Mouse (Mus musculus) cerebellum, postnatal 10 days (tissue): Measurements from ENCODE around the gene Psmb1.
A peak's percentile ranks its signal among the peaks of the same experiment; 100 is the strongest.
"Not testable (repeated sequence)": the region's sequence is repeated elsewhere in the genome, so short reads cannot be mapped to it uniquely, and the experiment has no call there.

ENCODE experiments used
- DNase-seq, 2 experiments: peaks; one replicate each; pipeline ENCODE4 v3.0.0; 2021; ENCODE audit warnings: mixed read lengths in 2 of 2

Gene Psmb1

DNA sequence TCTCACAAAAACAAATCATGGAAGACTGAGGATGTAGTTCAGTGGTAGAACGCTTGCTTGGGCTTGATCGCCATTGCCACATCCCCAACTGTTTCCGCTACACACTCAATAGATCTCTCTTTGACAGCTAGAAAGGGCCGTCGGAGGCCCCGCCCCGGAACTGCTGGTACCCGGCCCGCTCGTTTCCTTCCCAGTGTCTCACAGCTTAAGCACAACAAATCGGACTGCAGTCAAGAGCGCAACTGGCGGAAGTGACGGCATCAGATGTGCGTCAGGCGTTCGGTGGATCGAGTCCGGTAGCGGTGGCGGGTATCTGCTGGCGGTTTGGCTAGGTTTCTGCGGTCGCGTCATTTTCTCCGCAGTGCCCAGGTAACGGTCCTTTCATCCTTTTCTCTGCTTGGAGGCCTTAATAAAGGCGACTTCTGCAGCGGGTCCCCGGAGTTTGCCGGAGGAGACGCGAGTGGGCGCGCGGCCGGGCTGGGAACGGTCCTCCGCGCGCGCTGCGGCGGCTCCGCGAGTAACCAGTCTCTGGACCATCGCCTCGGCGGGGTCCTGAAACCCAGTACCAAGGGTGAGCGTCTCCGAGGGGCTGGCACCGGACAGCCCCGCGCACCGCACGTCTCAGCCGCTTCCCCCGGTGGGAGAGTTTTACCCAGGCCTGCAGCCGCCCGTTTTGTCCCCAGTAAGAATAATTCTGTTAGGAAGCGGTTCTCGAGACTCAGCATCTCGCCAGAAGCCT lies at the start of gene Psmb1, which contains the start of gene Tbp:
Gene Psmb1 (minus strand): TSS at position 96 of the 739 bp plus-strand sequence.
Gene Tbp (plus strand): TSS at position 233 of the 739 bp plus-strand sequence.
- peak; percentile 98 for DNase-seq

DNA sequence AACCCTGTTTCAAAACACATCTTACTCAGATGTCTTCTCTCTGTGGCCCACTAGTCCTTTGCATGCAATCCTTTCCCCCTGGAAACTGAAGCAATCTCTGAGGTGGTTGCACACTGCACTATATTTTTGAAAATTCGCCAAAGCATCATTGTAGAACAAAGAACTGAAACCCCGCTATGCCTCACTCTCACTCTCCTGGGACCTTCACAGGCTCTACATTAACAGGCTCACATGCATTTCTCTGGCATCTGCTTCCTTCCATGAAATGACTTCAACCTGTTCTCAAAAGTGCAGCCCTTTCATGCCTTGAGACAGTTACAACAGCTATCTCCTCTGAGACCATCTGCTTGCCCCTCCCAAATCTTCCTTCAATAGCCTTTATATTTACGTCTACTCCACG lies 46.9 kb upstream of the Psmb1 start:
- DNase-seq, result no peak

DNA sequence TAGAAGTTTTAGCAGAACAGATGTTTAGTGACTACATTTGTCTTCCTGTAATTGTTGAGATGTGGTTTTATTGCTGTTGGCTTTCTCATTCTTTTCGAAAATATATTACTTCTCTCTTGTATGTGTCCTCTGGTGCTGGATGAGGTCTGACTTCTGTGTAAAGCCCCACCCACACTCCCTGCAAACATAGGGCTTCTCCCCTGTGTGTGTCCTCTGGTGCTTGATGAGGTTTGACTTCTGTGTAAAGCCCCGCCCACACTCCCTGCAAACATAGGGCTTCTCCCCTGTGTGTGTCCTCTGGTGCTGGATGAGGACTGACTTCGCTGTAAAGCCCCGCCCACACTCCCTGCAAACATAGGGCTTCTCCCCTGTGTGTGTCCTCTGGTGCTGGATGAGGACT lies 44.3 kb upstream of the Psmb1 start:
- not testable (repeated sequence) for DNase-seq

DNA sequence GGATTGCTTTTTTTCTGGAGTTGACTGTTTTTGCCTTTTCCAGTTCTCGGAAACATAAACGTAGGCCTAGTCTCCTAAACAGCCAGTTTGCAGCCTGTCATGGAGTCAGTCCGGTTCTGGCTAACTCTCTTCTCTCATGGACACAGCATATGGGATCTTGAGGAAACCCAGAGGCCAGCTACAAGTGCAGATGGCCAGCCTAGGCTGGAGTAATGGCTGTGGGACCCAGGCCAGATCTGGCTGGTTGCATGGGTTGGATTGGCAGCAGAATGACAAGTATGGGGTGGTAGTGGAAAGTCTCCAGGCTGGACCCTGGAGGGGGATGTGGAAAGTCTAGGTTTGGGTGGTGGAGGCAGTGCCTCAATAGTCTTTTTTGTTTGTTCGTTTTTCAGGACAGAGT lies 40.8 kb upstream of the Psmb1 start:
- DNase-seq, result peak; percentile 43 to 64

DNA sequence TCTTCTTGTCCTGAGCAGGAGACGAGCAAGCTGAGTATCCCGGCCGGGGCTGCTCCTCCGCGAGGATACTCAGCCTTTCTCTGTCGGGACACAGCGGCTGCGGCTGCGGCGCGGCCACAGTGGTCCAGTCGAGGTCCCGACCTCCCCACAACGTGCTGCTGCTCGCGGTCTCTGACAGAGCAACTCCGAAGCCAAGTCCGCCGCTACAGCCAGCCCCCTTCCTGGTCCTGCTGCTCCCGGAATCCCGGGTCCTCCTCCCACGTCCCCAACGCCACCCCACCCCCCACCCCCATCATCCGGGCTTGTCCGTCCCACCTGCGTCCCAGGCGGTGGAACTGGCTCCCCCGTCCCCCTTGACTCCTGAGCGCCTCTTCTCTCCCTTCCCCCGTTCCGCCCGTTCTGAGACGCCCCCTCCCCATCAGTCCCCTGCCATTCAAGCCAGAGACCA lies 36.9 kb upstream of the Psmb1 start:
- peak; percentile 42 to 52 for DNase-seq

DNA sequence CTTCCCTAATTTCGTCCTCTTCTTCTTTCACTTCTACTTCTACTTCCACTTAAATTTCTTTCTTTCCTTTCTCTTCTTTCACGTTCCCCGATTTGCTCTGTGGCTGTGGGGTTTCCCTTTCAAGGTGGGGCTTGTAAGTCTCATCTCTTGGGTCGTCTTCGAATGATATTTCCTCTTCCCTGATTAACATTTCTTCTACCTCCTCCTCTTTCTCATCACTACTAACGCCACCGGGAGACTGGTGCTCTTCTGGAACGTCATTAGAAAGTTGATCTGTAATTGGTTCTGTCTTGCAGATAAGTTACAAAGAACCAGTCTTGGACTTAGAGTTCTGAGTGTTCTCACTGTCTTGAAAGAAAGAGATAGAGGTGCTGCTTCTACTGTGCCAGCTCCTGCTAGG lies 36.4 kb upstream of the Psmb1 start:
- no peak for DNase-seq

DNA sequence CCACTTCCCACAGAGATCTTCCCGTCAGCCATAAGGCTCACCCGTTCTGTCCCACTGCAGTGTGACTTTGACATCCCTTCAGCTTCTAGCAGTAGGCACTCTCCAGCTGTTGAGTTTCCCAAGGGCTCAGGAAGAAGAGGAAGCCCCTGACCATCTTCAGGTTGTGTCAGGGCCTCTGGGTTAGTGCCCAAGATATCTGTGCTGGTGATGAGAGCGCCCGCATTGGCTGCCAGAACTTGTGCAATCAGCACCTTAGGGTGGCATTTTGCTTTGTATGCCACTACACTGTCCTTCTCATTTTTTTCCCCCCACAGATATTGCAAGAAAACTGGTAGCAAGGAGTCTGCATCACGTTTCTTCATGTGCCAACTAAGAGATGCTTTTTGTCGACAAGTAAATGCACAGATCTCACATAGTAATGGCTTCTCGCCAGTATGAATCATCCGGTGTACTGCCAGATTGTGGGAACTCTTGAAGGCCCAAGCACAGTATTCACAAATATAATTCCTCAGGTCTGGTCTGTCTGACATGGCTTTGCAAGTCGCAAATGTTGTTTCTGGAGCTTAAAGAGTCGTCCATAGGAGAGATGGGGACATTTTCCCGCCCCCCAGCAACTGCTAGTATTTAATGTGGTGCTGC lies 35.7 kb upstream of the Psmb1 start:
- DNase-seq, result no peak

DNA sequence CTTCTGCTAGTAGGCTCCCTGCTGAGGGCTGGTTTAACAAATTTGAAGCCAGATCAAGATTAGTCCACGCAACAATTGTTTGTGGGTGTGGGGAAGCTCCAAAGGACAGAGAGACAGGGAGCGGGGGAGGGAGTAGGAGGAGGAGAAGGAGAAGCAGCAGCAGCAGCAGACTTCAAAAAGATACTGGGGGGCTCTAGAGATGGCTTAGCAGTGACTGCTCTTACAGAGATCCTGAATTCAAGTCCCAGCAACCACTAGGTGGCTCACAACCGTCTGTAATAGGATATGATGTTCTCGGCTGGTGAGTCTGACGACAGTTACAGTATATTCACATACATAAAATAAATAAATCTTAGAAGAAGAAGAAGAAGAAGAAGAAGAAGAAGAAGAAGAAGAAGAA lies 30.6 kb upstream of the Psmb1 start:
- peak; percentile 71 for DNase-seq

DNA sequence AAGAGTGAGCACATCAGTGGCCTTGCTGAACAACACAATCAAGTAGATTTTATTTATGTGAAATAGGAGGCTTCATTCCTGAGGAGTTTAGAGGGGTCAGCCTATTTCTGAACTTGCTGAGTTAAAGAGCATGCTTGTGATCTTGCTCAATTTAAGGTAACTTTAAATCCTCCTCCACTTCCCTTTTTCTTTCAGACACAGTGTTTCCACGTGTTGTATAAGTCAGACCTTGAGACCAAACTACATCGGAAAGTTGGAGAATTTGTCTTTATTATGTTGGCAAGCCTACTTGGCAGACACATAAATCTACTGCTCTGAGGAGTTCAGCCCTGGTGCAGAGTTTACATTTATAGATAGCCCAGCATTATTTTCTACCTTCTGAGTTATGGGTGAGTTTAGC lies 29.3 kb upstream of the Psmb1 start:
- no peak for DNase-seq

DNA sequence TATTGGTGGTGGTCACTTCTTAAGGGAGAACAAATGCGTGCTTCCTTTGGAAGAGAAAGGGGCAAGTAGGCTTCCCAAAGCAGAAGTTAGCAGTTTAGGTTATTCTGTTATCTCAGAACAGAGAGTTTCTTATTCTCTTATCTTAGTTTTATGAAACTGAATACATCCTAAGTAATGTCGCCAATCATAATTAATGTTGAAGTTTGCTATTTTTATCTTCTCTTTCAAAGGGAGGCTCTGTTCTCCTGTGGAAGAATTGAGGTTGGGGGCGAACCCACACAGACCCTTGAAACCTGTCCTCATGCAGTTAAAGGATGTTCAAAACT lies 28.2 kb upstream of the Psmb1 start:
- no peak for DNase-seq

DNA sequence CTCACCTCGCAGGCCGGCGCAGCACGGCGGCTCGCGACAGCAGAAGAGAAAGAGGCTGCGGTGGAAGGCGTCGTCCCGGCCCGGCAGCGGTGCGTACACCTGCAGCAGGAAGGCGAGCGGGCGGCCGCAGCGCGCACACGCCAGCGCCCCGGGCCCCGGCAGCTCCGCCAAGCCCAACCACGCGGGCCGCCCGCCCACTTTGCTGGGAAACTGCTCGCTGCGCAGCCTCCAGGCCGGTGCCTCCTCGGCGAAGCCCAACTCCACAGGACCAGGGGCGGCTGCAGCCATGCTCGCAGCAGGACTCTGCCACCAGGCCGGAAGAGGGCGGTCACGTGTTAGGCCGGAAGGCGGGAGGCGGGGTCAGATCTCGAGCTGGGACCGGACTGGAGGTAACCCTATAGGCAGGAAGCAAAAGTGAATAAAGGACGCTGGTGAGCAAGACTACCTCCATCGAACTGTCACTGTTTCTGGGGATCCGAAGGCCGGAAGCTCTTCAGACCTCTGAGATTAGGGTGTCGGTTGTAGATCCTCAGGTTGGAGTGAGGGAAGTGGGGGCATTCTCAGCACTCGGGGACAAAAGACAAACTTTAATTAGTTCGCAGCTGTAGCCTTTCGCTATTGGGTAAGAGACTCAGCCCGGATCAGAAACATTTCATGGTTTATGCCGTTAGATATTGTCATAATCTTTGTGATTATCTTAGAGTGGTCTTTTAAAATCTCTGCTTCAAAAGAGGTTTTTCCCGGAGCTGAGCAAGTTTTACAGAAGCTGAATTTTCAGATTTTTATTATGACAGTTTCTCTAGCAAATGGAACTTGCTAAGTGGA lies 27.6 kb upstream of the Psmb1 start, which contains the start of gene Pdcd2:
Gene Pdcd2 (minus strand): TSS at position 316 of the 825 bp plus-strand sequence.
- DNase-seq, result peak; percentile 97 to 98

DNA sequence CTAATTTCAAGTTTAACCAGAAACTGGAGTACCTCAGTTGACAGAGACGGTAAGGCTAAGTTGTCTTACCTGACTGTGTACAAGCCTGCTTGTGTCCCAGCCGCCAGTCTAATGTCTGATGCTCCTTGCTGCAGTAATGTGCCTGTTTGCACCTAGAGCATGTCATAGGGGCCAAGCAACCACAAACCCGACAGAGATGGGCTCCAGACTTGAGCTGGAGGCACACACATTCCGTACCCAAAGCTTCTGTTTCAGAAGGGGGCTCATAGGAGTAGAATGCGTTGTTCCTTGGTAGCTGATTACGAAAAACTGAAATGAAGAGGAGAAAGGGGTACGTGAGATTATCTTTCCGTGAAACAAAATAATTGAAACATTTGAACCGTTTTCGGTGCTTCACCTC lies 26.8 kb upstream of the Psmb1 start:
- DNase-seq, result peak; percentile 7 to 25

DNA sequence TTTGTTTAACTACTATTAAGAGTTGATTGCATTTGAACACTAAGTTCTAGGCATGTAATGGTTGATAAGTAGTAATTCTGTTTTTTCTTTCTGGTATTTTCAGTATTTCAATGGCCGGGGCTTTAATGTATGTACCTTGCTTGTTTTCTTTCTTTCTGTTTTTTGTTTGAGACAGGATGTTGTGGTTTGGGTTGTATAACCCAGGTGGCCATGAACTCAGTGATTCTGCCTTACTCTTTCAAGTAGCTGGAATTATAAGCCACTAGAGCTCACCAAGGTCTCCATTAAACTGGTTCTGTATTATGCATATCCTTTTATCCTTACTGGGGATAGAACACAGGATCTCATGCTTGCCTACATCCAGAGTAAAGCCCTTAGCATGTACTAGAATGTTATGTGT lies 19.2 kb upstream of the Psmb1 start:
- DNase-seq, result no peak

DNA sequence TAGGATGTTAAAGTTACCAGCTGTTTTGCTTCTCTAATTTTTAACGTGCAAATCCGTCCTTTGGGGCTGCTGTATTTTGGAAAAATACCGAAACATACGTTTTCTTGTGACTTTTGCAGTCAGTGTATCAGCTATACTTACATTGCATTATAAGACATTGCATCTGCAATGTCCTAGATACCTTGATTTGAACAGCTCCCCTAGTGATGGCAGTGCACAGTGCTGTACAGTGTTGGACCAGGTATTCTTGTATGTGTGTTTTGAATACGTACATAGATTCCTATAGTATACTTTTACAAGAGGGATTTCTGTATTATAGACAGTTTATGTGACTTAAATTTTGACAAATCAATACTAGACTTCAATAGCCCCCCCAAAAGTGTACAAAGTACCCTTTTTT lies 18.6 kb upstream of the Psmb1 start:
- no peak for DNase-seq

DNA sequence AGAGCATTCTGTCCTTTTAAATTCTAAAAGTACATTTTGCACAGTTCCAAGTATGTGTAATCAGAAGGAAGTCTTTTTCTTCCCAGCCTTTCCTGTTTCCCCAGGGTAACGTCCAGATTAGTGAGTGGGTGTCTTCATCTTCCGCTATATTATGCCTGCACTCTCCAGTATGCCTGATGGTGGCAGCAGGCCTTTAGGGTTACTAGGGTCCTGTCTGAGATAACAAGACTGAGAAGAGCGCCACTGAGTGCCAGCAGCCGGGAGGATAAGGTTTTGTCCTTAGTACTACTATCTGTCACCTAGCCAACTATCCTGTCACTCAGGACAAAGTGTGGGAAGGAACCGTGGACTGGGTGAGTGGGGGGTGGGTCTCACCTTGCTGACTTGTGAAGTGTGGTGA lies 18.2 kb upstream of the Psmb1 start:
- DNase-seq, result no peak

DNA sequence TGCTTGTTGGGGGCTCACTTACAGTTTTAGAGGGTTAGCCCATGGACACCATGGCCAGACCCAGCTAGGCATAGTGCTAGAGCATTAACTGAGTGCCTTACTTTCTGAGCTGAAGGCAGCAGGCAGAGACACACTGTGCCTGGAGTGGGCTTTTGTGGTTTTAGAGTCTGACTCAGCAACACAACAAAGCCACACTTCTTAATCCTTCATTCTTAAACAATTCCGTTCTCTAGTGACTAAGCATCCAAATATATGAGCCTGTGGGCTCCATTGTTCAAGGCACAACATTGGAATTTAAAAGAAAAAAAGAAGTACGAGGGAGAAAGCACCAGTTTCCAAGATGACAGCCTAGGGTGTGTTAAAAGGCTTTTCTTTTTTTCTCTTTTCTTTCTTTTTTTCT lies 11.1 kb upstream of the Psmb1 start:
- no peak for DNase-seq

DNA sequence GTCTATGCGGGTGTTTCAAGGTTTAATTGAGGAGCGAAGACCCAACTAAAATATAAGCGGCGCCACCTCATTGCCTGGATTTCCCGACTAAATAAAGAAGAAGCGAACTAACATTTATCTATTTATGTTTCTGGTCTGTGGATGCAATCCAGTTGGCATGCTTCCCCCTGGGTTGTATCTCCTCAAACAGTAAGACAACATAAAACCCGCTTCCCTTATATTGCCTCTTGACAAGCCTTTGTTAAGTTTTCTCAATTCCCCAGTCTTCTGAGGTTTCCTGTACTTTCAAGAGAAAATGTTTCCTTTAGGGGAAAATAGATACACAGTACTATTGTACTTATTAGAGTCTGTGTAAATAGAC lies 818 bp downstream of the Psmb1 start:
- peak; percentile 46 to 63 for DNase-seq

DNA sequence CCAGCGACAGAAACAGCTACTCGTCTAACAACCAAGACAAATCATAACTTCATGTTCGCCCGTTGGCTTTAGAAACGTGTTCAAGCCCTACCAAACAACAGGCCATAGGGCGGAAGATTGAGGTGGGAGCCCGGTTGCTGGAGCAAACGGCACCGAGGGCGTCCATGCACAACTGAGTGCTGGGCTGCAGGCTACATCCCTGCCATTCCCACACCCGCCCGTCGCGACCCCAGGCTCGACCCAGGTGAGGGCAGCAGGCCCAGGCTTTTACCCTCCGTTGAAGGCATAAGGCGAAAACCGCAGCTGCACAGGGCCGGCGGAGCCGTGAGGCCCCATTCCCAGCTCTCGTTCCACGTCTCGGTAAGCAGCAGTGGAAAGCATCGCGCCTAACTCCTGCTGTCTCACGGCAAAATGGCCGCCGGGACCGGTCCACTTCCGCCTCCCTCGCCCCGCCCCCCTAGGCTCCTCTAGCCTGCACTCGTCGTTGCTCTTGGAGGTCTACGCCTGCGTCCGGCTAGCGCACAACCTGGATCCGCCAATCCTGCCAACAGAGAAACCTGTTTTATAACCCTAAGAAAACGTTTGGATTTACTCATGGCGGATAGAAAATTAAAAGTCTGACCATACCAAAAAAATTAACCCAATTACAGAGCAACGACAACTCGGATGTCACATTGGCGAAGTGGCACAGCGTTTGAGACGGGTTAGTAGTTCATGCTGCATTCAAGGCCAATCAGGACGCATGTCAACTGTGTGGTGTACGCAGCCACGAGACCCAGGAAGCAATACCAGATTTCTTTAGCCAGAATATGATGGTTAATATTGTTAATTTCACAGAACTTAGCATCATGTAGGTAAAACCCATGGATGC lies 1.4 kb downstream of the Psmb1 start:
- DNase-seq, result peak; percentile 98

DNA sequence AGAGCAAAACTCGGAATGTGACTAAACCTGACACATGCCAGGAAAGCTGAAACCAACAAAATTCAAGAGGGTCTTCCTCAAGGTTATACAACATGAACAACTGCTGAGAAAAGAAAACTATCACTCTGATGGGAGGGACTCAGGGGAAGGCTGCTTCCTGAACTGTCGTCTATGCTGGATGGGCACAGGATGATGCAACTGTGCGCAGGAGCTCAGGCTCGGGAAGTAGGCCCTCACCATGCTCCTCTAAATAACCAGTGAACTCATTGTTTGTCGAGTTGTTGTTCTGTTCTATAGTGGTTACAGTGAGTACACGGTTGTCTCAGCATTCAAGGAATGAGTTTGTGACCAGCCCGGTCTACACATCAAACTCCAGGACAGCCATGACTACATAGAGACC lies 9.0 kb downstream of the Psmb1 start:
- no peak for DNase-seq

DNA sequence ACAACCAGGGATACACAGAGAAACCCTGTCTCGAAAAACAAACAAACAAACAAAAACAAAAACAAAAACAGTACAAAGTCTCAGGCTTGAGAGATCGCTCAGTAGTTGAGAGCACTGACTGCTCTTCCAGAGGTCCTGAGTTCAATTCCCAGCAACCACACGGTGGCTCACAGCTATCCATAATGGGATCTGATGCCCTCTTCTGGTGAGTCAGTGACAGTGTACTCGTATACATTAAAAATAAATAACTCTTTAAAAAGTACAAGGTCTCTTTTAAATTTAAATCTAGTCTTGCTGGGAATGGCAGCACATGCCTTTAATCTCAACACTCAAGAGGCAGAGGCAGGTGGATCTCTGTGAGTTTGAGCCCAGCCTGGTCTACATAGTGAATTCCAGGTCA lies 26.9 kb downstream of the Psmb1 start:
- no peak for DNase-seq

DNA sequence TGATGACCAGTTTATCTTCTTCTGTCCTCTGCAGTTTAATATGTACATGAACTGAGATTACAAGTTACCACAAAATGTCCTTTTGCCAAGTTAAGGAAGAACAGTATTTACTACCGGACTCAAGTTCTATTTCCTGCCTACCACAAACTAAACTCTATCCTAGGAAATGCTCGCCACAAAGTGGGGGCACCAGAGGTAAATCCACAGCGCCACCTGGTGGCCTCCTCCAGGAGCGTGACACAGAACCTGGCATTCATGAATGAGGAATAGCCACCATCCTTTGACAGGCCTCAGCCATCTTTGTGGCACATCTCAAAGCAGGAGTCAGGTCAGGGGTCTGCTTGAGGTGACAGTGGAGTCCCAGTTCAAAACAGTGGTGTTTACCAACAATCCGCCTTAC lies 31.9 kb downstream of the Psmb1 start:
- peak; percentile 87 to 92 for DNase-seq

DNA sequence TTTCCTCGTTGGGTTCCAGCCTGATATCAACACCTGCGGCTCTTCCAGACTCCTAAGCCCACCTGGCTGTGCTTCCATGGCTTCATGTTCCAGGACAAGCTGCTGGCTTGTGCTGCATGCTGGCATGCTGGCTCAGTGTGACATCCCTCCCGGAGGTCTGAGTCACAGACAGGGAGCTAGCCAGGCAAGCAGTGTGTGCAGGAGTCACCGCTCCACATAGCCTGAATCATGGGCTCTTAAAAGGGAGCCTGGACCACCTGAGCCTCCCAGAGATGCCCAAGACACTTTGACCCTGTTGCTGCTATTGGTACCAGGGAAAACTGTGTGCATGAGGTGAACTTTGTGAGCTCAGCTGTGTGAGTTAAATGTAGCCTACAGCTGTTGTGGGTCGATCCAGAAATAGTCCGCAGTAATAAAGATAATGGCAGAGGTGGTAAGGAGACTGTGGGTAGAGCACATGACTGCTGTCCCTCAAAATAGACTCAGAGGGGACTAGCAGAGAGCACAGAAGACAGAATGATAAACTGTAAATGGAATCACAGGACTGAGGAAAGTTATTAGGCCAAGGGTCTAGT lies 37.5 kb downstream of the Psmb1 start:
- no peak for DNase-seq
